Mouse (Mus musculus) frontal cortex, postnatal 36 days (tissue): ENCODE measurements at regions not wholly inside any gene's neighbourhood (a gene's known extent, or its start where the extent isn't known, plus 50 kb on each side); places are given as distances from the start of the nearest gene placed in this dataset.
"Not testable (repeated sequence)": the region's sequence is repeated elsewhere in the genome, so short reads cannot be mapped to it uniquely, and the experiment has no call there.

Experiments
- DNase-seq, 2 experiments: peaks; one replicate each; pipeline ENCODE4 v3.0.0; 2022; ENCODE audit warnings: low spot score in 2 of 2

DNA sequence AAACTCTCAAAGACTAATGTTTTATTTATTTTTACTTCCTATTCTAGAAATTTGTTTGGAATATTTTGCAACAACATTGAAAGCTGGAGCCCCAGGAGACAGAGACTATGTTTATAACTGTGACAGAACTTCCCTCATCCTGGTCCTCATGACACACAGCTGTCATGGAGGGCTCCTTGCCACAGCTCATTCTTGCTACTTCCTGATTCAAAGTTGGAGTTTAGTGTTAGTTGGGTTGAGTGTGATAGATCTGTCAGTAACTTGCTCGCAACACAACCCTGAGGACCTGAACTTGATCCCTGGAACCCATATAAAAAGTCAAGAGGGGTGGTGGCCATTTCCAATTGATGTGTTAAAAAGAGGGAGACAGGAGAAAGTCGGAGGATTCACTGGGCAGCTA, 328.3 kb upstream of the Nox3 start:
- DNase-seq: no peak

GRCm38 (mm10) chr17:4029202-4029601, 333.1 kb upstream of the Nox3 start:
- no peak for DNase-seq

GRCm38 (mm10) chr17:4034816-4035360, 338.8 kb upstream of the Nox3 start:
- no peak for DNase-seq

GRCm38 (mm10) chr17:4040104-4040664, 344.1 kb upstream of the Nox3 start:
- peak; percentile 9 to 19 for DNase-seq

- DNase-seq: not testable (repeated sequence)
Observed at GRCm38 (mm10) chr17:4060186-4060585, 364.1 kb upstream of the Nox3 start.

GRCm38 (mm10) chr17:4073381-4073780, 377.3 kb upstream of the Nox3 start:
- peak; percentile 13 to 38 for DNase-seq

- DNase-seq: no peak
Observed at GRCm38 (mm10) chr17:4080564-4080963, 384.5 kb upstream of the Nox3 start.

- no peak for DNase-seq
Observed at GRCm38 (mm10) chr17:4094621-4095020, 398.6 kb upstream of the Nox3 start.

GRCm38 (mm10) chr17:4103321-4103720, 407.3 kb upstream of the Nox3 start:
- no peak for DNase-seq

DNA sequence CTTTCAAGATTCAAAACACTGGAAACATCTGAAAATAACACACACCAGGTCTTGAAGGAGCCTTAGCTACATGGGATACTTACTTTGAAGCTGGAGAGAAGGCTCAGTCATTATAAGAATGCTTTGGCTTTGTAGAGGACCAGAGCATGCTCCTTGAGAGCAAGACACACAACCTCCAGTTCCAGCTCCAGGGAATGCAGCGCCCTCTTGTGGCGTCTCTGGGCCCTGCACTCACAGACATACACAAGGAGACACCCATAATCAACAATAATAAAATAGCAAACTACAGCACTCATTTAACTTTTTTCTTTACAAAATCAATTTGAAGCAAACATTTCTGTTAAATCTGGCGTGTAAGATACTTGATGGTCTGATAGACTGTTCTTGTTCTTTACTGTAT, 413.2 kb upstream of the Nox3 start:
- no peak for DNase-seq

- DNase-seq: no peak
Observed at GRCm38 (mm10) chr17:4113021-4113420, 417.0 kb upstream of the Nox3 start.

DNA sequence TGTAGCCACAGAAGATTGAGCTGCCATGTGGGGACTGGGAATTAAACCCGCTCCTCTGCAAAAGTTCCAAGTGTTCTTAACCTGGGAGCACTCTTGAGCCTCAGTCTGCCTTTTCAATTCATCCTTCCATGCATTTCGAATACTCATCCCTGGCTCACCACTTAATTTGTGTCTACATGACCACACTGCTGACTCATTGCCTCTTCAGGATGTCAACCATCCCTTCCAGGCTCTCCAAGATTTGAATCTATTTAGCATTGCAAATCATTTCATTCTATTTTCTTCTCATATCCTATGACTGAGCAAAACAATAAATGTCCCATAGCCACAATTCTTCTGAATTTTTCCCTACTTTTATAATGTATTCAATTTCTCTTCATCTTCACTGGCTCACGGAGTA, 420.4 kb upstream of the Nox3 start:
- no peak for DNase-seq

- no peak for DNase-seq
Observed at GRCm38 (mm10) chr17:4133678-4134077, 437.6 kb upstream of the Nox3 start.

DNA sequence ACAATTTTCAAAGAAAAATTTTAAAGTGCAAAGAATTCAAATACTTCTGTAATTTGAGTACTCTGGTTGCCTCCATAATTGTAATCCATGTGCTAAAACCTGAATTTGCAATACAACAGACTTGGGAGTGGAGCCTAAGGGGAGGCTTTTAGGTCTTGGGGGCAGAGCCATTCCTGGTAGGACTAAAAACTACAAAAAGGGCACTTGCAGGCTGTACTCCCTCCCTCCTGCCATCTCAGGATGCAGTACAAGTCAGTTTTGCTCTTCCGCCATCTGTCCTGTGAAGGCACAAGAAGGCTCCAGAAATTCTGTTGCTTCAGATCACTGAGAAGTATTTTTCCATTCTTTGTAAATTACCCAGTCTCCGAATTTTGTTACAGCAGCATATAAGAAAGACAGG, 467.4 kb upstream of the Nox3 start:
- no peak for DNase-seq

DNA sequence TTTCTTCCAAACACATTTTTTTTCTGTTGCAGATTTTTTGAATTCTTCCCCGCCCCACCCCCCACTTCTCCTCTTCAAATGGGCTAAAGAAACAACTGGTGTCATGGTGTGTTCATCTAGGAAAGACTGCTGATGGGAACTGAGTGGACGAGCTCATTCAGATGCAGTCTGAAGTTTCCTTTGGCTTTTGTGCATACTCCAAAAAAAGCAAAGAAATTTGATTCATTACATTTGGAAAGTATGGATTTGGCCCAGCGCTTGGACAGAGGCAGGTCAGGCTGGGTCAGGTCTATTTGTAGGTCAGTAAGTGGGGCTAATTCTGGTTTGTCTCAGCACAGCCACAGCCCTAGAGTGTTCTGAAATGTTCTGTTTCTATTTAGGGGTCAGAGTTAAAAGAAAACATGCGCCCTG, 477.9 kb upstream of the Nox3 start:
- no peak for DNase-seq

GRCm38 (mm10) chr17:4175006-4175405, 478.9 kb upstream of the Nox3 start:
- no peak for DNase-seq

GRCm38 (mm10) chr17:4176524-4176923, 480.5 kb upstream of the Nox3 start:
- no peak for DNase-seq

DNA sequence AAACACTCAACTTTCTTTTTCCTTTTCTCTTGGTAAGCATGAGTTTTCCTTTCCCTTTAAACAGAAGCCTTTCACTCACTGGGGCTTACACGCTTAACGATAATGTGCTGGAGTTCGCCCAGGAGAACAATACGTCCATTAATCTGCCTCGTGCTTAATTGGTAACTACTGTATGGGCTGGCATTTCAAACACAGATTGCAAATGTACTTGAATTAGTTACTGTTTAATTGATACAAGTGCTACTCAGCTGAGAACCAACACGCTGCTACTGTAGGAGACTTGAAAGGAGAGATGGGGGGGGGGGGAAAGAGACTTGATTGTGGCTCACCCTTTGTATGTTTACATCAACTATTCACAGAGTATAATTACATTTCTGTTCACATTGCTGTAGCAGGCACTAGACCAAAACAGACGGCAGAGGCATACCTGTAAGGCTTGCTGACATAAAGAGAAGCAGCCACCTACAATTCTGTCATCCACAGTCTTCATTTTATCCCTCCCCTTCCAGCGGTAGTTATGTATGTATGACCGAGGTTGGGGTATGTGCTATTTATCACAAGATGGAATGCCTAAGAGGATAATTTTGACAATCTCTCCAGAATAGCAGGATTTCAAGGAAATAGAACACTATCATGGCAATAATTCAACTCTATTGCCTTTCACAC, 481.6 kb upstream of the Nox3 start:
- no peak for DNase-seq

DNA sequence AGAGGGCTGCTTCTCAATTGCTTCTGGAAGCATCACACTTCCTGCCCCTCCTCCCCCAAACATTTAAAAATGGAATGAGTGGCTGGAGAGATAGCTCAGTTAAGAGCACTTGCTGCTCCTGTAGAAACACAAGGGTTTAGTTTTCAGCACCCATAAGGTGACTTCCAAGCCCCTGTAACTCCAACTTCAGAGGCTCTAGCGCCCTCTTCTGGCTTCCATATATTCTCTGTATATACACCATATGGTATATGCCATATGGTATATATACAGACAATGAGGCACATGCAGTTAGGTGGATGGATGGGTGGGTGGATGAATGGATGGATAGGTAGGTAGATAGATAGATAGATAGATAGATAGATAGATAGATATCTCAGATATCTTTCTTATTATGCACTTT, 483.2 kb upstream of the Nox3 start:
- DNase-seq: no peak

DNA sequence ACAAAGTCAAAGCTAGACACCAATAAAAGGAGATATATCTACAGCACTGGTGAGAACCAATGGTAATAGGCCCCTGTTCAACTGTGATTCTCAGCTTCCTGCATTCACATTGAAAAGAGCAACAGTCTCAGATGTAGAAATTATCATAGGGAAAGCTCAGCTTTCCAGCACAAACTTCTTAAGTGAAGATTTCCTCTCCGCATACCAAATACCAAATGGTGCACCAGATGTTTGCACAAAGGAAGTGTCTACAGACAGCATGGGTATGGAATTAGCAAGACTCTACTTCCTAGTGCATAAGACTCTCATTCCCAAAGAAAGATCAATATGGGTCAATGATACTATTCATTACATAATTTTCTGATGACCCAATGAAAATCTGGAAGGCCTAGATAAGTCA, 486.0 kb upstream of the Nox3 start:
- DNase-seq: peak in 1 of 2 experiments; percentile 16

- DNase-seq: no peak
Observed at GRCm38 (mm10) chr17:4186802-4187201, 490.7 kb upstream of the Nox3 start.

DNA sequence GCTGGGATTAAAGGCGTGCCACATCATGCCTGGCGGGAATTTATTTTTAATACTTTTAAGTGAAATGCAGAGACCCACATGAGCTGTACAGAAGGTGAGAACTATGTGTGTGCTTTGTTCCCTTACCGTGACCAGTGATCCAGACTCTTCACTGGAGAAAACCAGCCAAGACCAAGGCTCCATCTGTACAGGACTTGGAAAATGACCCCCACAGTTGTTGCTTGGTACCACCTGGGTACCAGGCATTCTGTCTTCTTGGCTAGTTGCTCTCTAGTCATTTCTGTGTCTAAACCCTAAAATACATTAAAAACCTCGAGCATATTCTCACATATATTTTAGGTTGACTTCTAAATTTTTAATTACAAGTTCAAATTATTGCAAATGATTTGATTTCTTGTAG, 491.5 kb upstream of the Nox3 start:
- DNase-seq: no peak

GRCm38 (mm10) chr17:4196793-4197448, 500.9 kb upstream of the Nox3 start:
- DNase-seq: no peak
